Mouse (Mus musculus) kidney, adult 2 months (tissue): ENCODE measurements around the gene Ngly1.

Source experiments
- CTCF ChIP-seq: fragments of 200-500 bp; conservative IDR thresholded peaks from 2 replicates; pipeline ENCODE4 v1.5.1; 2011; ENCODE audit warnings: low read depth, mild to moderate bottlenecking, control low read depth, low read length, moderate library complexity, mixed read lengths; ENCODE audit not compliant: insufficient read depth, insufficient read length
- POLR2A ChIP-seq: fragments of 200-500 bp; IDR thresholded peaks from one replicate; pipeline ENCODE4 v1.6.1; 2011; ENCODE audit warnings: low read depth, low read length, control low read depth

GRCm38 (mm10) chr14:16219015-16219414 is 30.1 kb upstream of the Ngly1 start:
- TF ChIP-seq CTCF (0 out of 2 replicates have a peak, but pooled peaks have one; percentile 16), POLR2A (no peak)
